Mouse (Mus musculus) megakaryocyte, embryonic 14.5 days (primary cell): Measurements from ENCODE around the gene Hnrnpu. TPM values are rescaled to one million over a fixed set of nuclear protein-coding genes. Genes with fewer than 3 reads are reported as not detected.
A peak's percentile ranks its signal among the peaks of the same experiment; 100 is the strongest.

Source experiments
- H3K27me3 ChIP-seq: replicated peaks from 2 replicates; pipeline ENCODE3; 2012; ENCODE audit warnings: inconsistent platforms
- H3K36me3 ChIP-seq: replicated peaks from 2 replicates; pipeline ENCODE3; 2012; ENCODE audit warnings: low read length, inconsistent platforms, mixed read lengths
- H3K4me1 ChIP-seq: 2 replicates; pipeline ENCODE4 v1.6.1; 2012; ENCODE audit warnings: inconsistent platforms
- H3K4me3 ChIP-seq: replicated peaks from 2 replicates; pipeline ENCODE3; 2012; ENCODE audit warnings: moderate library complexity, mild to moderate bottlenecking, inconsistent platforms
- H3K9me3 ChIP-seq: 2 replicates; pipeline ENCODE4 v1.6.1; 2012; ENCODE audit warnings: inconsistent platforms
- FLI1 ChIP-seq: IDR thresholded peaks from 2 replicates; pipeline ENCODE4 v1.6.1; 2012; ENCODE audit warnings: low read length, inconsistent platforms, mixed read lengths
- GATA1 ChIP-seq: IDR thresholded peaks from 3 replicates; pipeline ENCODE4 v1.6.1; 2012; ENCODE audit warnings: mixed read lengths, low read length, inconsistent platforms, borderline replicate concordance
- polyA plus RNA-seq: library from polyadenylated mRNA; stranded (reverse); fragments of >175 nt; gene quantifications from 2 replicates; pipeline ENCODE4 v1.2.3, GENCODE M21; 2012; ENCODE audit warnings: low replicate concordance; ENCODE audit not compliant: insufficient read depth

The Hnrnpu gene
- polyA plus RNA-seq, 1 experiment: 198 TPM

DNA sequence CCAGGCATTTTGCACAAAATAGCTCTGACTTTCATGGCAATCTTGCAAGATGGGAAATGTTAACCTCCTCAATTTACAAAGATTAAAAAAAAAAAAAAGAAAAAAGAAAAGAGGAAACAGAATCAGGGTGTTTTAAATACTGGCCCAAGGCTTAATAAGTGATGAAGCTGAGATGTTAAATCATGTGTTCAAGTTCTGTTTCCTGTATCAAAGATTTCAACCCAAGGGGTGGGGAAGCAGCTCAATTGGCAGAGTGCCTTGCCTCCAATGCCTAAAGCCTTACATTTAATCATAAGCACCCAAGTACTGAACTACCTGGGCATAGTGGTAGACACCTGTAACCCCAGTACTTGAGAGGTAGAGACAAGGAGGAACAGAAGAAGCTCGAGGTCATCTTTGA lies 4.5 kb upstream of the Hnrnpu start:
- Histone ChIP-seq H3K9me3 (no peaks in the 10 kb centered on the region), H3K4me1 (peaks cover 28% of the 10 kb centered on the region), H3K36me3 (no peaks in the 10 kb centered on the region), H3K27me3 (no peaks in the 10 kb centered on the region), H3K4me3 (no peak overlapping the region)
- no peak for TF ChIP-seq FLI1
- TF ChIP-seq GATA1: no peak

DNA sequence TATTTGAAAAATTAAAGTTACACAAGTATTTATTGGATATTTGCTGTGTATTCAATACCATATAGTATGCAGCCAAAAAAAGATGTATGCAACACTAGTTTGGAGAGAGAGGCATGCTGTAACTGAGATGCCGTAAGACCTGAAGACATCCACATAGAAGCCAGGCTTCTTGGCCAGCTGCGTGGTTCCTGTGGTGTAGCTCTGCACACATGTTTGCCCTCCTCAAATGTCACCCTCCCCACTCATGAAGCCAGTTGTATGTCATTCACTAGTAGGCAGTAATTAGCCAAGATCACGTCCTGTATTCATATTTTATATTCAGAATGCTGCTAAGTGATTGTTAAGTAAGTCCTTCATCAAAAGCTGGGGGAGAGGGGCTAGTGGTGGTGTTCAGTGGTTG lies 3.8 kb upstream of the Hnrnpu start:
- H3K4me1 ChIP-seq: peaks cover 28% of the 10 kb centered on the region
- no peaks in the 10 kb centered on the region for H3K36me3 ChIP-seq
- TF ChIP-seq GATA1 (no peak), FLI1 (no peak)
- no peaks in the 10 kb centered on the region for H3K27me3 ChIP-seq
- H3K9me3 ChIP-seq: no peaks in the 10 kb centered on the region
- no peak overlapping the region for H3K4me3 ChIP-seq

DNA sequence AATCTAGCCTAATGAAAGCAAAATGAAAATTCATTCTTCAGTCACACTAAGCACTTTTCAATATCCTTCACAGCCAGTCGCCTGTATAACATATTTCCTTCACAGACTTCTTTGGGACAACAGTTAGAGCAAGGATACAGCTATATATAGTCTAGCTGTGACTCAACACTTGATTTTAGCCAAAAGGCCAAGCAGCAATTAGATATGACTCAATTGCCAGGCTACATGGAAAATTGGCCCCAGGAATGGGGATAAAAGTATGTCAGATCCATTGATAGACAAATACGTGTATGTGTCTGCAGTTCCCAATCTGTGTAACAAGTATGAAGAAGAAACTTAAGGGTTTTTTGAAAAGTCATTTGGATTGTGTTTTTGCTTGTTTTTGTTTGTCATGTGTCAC lies 2.6 kb upstream of the Hnrnpu start:
- no peak overlapping the region for H3K4me3 ChIP-seq
- H3K4me1 ChIP-seq: peaks cover 28% of the 10 kb centered on the region
- no peak for TF ChIP-seq GATA1
- no peak for TF ChIP-seq FLI1
- peaks cover 7% of the 10 kb centered on the region for H3K36me3 ChIP-seq
- H3K27me3 ChIP-seq: no peaks in the 10 kb centered on the region
- H3K9me3 ChIP-seq: no peaks in the 10 kb centered on the region

DNA sequence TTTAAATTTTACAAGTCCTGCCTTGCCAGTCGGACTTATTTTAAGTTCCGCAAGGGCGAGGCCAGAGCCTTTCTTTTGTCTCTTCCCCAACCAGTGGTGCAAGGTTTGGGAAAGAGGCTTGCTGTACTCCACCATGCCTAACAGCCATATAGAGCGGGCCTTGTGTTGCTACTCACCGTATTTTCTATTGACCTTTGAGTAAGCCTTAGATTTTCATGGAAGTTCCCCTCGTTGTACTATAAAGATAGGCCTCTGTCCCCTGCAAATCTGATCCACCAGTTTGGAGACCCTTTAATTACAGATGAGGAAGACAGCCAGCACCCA lies 683 bp upstream of the Hnrnpu start:
- Histone ChIP-seq H3K4me1 (peaks cover 42% of the 10 kb centered on the region), H3K9me3 (no peaks in the 10 kb centered on the region), H3K27me3 (no peaks in the 10 kb centered on the region), H3K4me3 (peak overlapping the region; percentile 99), H3K36me3 (peaks cover 26% of the 10 kb centered on the region)
- TF ChIP-seq FLI1: no peak
- TF ChIP-seq GATA1: no peak

- Histone ChIP-seq H3K27me3 (no peaks in the 10 kb centered on the region), H3K9me3 (no peaks in the 10 kb centered on the region), H3K4me1 (peaks cover 55% of the 10 kb centered on the region), H3K4me3 (peak overlapping the region; percentile 99), H3K36me3 (peaks cover 40% of the 10 kb centered on the region)
- TF ChIP-seq FLI1 (no peak), GATA1 (no peak)
Measured at GRCm38 (mm10) chr1:178336777-178337481, 668 bp downstream of the Hnrnpu start.

GRCm38 (mm10) chr1:178336289-178336775 lies 1.3 kb downstream of the Hnrnpu start:
- H3K9me3 ChIP-seq: no peaks in the 10 kb centered on the region
- peak overlapping the region; percentile 99 for H3K4me3 ChIP-seq
- H3K4me1 ChIP-seq: peaks cover 54% of the 10 kb centered on the region
- no peak for TF ChIP-seq GATA1
- no peak for TF ChIP-seq FLI1
- H3K27me3 ChIP-seq: no peaks in the 10 kb centered on the region
- peaks cover 46% of the 10 kb centered on the region for H3K36me3 ChIP-seq

DNA sequence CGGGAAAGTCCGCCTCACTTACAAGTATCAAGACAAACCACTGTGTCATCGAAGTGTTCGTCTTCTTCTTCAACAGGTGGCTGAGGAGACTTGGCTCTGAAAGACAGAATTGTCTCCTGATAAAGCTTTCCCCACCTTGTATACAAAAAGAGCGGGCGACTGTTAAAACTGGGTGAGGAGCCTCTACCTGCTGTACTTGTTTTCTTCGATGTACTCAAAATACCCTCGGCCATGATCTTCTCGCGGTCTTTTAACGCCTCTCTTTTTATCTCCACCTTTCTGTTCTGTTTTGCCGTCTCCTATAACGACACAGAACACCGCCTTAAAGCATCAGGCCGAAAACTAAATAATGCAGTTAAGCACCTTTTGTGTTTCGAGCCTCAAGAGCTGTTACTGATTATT lies 1.7 kb downstream of the Hnrnpu start:
- Histone ChIP-seq H3K9me3 (no peaks in the 10 kb centered on the region), H3K36me3 (peaks cover 51% of the 10 kb centered on the region), H3K4me3 (peak overlapping the region; percentile 99), H3K27me3 (no peaks in the 10 kb centered on the region), H3K4me1 (peaks cover 57% of the 10 kb centered on the region)
- no peak for TF ChIP-seq GATA1

GRCm38 (mm10) chr1:178329946-178330345 lies 7.7 kb downstream of the Hnrnpu start:
- Histone ChIP-seq H3K27me3 (no peaks in the 10 kb centered on the region), H3K9me3 (no peaks in the 10 kb centered on the region), H3K4me1 (peaks cover 42% of the 10 kb centered on the region), H3K4me3 (no peak overlapping the region), H3K36me3 (peaks cover 100% of the 10 kb centered on the region)
- TF ChIP-seq GATA1: no peak
- TF ChIP-seq FLI1: no peak

- H3K4me1 ChIP-seq: peaks cover 37% of the 10 kb centered on the region
- no peak for TF ChIP-seq FLI1
- TF ChIP-seq GATA1: no peak
- H3K36me3 ChIP-seq: peaks cover 100% of the 10 kb centered on the region
Measured at GRCm38 (mm10) chr1:178329017-178329416, 8.6 kb downstream of the Hnrnpu start.

DNA sequence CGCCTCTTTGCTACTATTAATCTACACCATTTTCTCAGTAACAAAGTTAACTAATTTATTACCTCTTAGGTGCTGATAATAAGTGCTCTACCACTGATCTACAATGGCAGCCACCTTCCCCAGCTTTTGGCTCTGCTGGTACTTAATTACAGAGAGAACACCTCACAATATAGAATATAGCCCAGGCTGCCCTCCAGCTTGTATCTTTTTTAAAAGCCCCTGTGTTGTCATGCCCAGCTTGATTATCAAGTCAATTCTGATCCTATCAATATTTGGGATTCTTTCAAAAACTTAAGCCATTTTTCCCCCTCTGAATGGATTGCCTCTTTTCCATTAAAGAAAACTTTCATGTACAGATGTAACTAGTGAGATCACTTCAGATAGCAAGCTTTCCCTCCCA lies 10.6 kb downstream of the Hnrnpu start:
- H3K4me3 ChIP-seq: no peak overlapping the region
- no peaks in the 10 kb centered on the region for H3K9me3 ChIP-seq
- no peaks in the 10 kb centered on the region for H3K27me3 ChIP-seq
- peaks cover 26% of the 10 kb centered on the region for H3K4me1 ChIP-seq
- no peak for TF ChIP-seq GATA1
- TF ChIP-seq FLI1: no peak
- peaks cover 100% of the 10 kb centered on the region for H3K36me3 ChIP-seq

More at GRCm38 (mm10) chr1:178329017-178329416, 8.6 kb downstream of the Hnrnpu start:
- H3K9me3 ChIP-seq: no peaks in the 10 kb centered on the region
- H3K27me3 ChIP-seq: no peaks in the 10 kb centered on the region
- H3K4me3 ChIP-seq: no peak overlapping the region

- H3K4me3 ChIP-seq: no peak overlapping the region
- H3K27me3 ChIP-seq: no peaks in the 10 kb centered on the region
- no peaks in the 10 kb centered on the region for H3K9me3 ChIP-seq
- TF ChIP-seq GATA1: no peak
- TF ChIP-seq FLI1: no peak
- H3K36me3 ChIP-seq: peaks cover 100% of the 10 kb centered on the region
- H3K4me1 ChIP-seq: peaks cover 26% of the 10 kb centered on the region
Measured at GRCm38 (mm10) chr1:178326357-178326756, 11.2 kb downstream of the Hnrnpu start.
